ENCODE assay signal across 9 mouse cellular contexts in genomic region chr5:136467360-136467999, GRCm38 (mm10).
DNase-seq lines count a peak whose midpoint lies in the region; ATAC-seq lines count a peak whose summit lies in the region.
"Had no signal": no experiment of that assay in that cellular context is flagged by ENCODE, and none has a peak within 500 bp of the region (broad histone marks: within the 10 kb centered on the region; RNA-seq: fewer than 3 reads in every experiment).

No protein-coding gene starts in this region.

- H3K27ac ChIP-seq in hindbrain, embryonic 14.5 days, result no peak overlapping the region
- H3K27ac ChIP-seq in limb, embryonic 12.5 days, result no peak overlapping the region
- no peak overlapping the region for H3K27ac ChIP-seq in midbrain, embryonic 16.5 days (ENCODE audit: low read length)
- H3K27ac ChIP-seq: limb, embryonic 15.5 days had no signal

- no peak overlapping the region for H3K4me3 ChIP-seq in hindbrain, embryonic 14.5 days (replicated peaks; ENCODE audit: low read length)
- H3K4me3 ChIP-seq in limb, embryonic 12.5 days (replicated peaks), result no peak overlapping the region
- H3K4me3 ChIP-seq in midbrain, embryonic 16.5 days (ENCODE audit: low read depth, low read length), result no peak overlapping the region
- H3K4me3 ChIP-seq: limb, embryonic 15.5 days had no signal

- no peak overlapping the region for H3K4me2 ChIP-seq in hindbrain, embryonic 14.5 days (replicated peaks)
- H3K4me2 ChIP-seq in limb, embryonic 12.5 days, result no peak overlapping the region
- no peak overlapping the region for H3K4me2 ChIP-seq in midbrain, embryonic 16.5 days (ENCODE audit: low read length)
- H3K4me2 ChIP-seq: limb, embryonic 15.5 days had no signal

- WGBS in hindbrain, embryonic 14.5 days, result 16% methylated on average over 6 of the region's 8 CpGs
- 17% methylated on average over 6 of the region's 8 CpGs for WGBS in limb, embryonic 12.5 days
- WGBS in midbrain, embryonic 16.5 days, result 18% methylated on average over 6 of the region's 8 CpGs

- no peaks in the 10 kb centered on the region for H3K9me3 ChIP-seq in hindbrain, embryonic 14.5 days (ENCODE audit: control insufficient read depth, low read length)
- no peaks in the 10 kb centered on the region for H3K9me3 ChIP-seq in limb, embryonic 12.5 days
- no peaks in the 10 kb centered on the region for H3K9me3 ChIP-seq in midbrain, embryonic 16.5 days (replicated peaks; ENCODE audit: control insufficient read depth, low read length, poor library complexity, severe bottlenecking)
- H3K9me3 ChIP-seq: limb, embryonic 15.5 days had no signal

- H3K4me1 ChIP-seq in hindbrain, embryonic 14.5 days (replicated peaks; ENCODE audit: control insufficient read depth, insufficient read depth, low read length), result peaks cover 39% of the 10 kb centered on the region
- H3K4me1 ChIP-seq in limb, embryonic 12.5 days (replicated peaks), result peaks cover 66% of the 10 kb centered on the region
- H3K4me1 ChIP-seq in midbrain, embryonic 16.5 days (ENCODE audit: control insufficient read depth, insufficient read depth, low read length), result peaks cover 24% of the 10 kb centered on the region

- ATAC-seq in hindbrain, embryonic 14.5 days (ENCODE audit: low FRiP score), result peak; percentile 43; the same call in 1 of the 2 replicates
- 0 out of 2 replicates have a peak, but pooled peaks have one; percentile 59 for ATAC-seq in limb, embryonic 12.5 days (ENCODE audit: insufficient number of reproducible peaks, insufficient read depth, low FRiP score, low TSS enrichment, low read depth)
- peak; percentile 48; the same call in 1 of the 2 replicates for ATAC-seq in midbrain, embryonic 16.5 days
- ATAC-seq in monocyte, adult 5-6 weeks (replicated peaks; ENCODE audit: insufficient number of reproducible peaks, low FRiP score, low TSS enrichment, poor library complexity, severe bottlenecking), result no peak
- ATAC-seq in erythroid progenitor cell, adult 5-6 weeks (replicated peaks; ENCODE audit: low FRiP score, poor library complexity, severe bottlenecking), result no peak

- H3K27me3 ChIP-seq in hindbrain, embryonic 14.5 days (ENCODE audit: control insufficient read depth, insufficient read depth, low read length), result no peaks in the 10 kb centered on the region
- no peaks in the 10 kb centered on the region for H3K27me3 ChIP-seq in limb, embryonic 12.5 days
- H3K27me3 ChIP-seq in midbrain, embryonic 16.5 days (ENCODE audit: control insufficient read depth, insufficient read depth, low read depth, low read length), result no peaks in the 10 kb centered on the region

- no peak overlapping the region for H3K9ac ChIP-seq in hindbrain, embryonic 14.5 days
- H3K9ac ChIP-seq in limb, embryonic 12.5 days (replicated peaks), result no peak overlapping the region
- no peak overlapping the region for H3K9ac ChIP-seq in midbrain, embryonic 16.5 days (ENCODE audit: low read depth, low read length)
- H3K9ac ChIP-seq: limb, embryonic 15.5 days had no signal

- DNase-seq in MN1 (ENCODE audit: low spot score), result peak; percentile 65
- DNase-seq in cerebellum, adult 11-12 months, result peak; percentile 89
- DNase-seq in forelimb bud, embryonic 11.5 days (ENCODE audit: low read depth, low spot score), result peak; percentile 76
- peak; percentile 51 for DNase-seq in hindbrain, embryonic 14.5 days (ENCODE audit: low spot score)

- no peaks in the 10 kb centered on the region for H3K36me3 ChIP-seq in hindbrain, embryonic 14.5 days (replicated peaks; ENCODE audit: control insufficient read depth, insufficient read depth)
- no peaks in the 10 kb centered on the region for H3K36me3 ChIP-seq in limb, embryonic 12.5 days
- H3K36me3 ChIP-seq in midbrain, embryonic 16.5 days (ENCODE audit: control insufficient read depth, insufficient read depth, low read length), result no peaks in the 10 kb centered on the region
- H3K36me3 ChIP-seq: limb, embryonic 15.5 days had no signal

Comparison
In these comparisons a context has a peak if more than half of its experiments do, and no peak if none do; other contexts are left out.
1. ATAC-seq: peak in hindbrain, embryonic 14.5 days (single experiment), limb, embryonic 12.5 days (single experiment) and midbrain, embryonic 16.5 days (single experiment); none in monocyte, adult 5-6 weeks (single experiment) and erythroid progenitor cell, adult 5-6 weeks (single experiment).
2. Peak in every context shown above with its lines, with median percentiles within 50 percentile points of each other: DNase-seq.